Mouse (Mus musculus): ENCODE data around the gene Galnt17. TPM values are rescaled to one million over a fixed set of nuclear protein-coding genes. Genes with fewer than 3 reads are reported as not detected.

The Galnt17 gene
- total and polyA plus RNA-seq, 2 experiments from 2014 or later = 4.8 to 16.7 TPM

GRCm38 (mm10) chr5:130858148-130858547 is 450.1 kb downstream of the Galnt17 start:
- H3K4me2 ChIP-seq (ENCODE audit: low read depth, low read length, poor library complexity, severe bottlenecking) = no peak overlapping the region
- H3K27ac ChIP-seq (ENCODE audit: low read depth, low read length) = no peak overlapping the region
- DNase-seq (ENCODE audit: low spot score) = peak; percentile 72
- H3K4me3 ChIP-seq (ENCODE audit: low read depth, low read length) = no peak overlapping the region
- ATAC-seq (ENCODE audit: low FRiP score) = no peak
- no peaks in the 10 kb centered on the region for H3K9me3 ChIP-seq (ENCODE audit: low read length)
- peak; percentile 95 for TF ChIP-seq CTCF (IDR thresholded peaks at IDR 0.05)
- H3K36me3 ChIP-seq (ENCODE audit: insufficient read depth, low read length) = no peaks in the 10 kb centered on the region
- whole genome bisulfite sequencing = 31% methylated on average over 8 of the region's 8 CpGs
- H3K4me1 ChIP-seq (ENCODE audit: insufficient read depth, low read length) = no peaks in the 10 kb centered on the region
- no peaks in the 10 kb centered on the region for H3K27me3 ChIP-seq (ENCODE audit: insufficient read depth, low read length)
- H3K9ac ChIP-seq (replicated peaks; ENCODE audit: low read length, poor library complexity, severe bottlenecking) = no peak overlapping the region

- Histone ChIP-seq H3K27me3 (ENCODE audit: insufficient read depth, low read length) (no peaks in the 10 kb centered on the region), H3K36me3 (ENCODE audit: insufficient read depth, low read length) (no peaks in the 10 kb centered on the region), H3K27ac (ENCODE audit: low read depth, low read length) (no peak overlapping the region), H3K4me1 (ENCODE audit: insufficient read depth, low read length) (no peaks in the 10 kb centered on the region), H3K9ac (replicated peaks; ENCODE audit: low read length, poor library complexity, severe bottlenecking) (no peak overlapping the region), H3K9me3 (ENCODE audit: low read length) (no peaks in the 10 kb centered on the region), H3K4me3 (ENCODE audit: low read depth, low read length) (no peak overlapping the region), H3K4me2 (ENCODE audit: low read depth, low read length, poor library complexity, severe bottlenecking) (no peak overlapping the region)
- ATAC-seq (ENCODE audit: low FRiP score) (no peak), DNase-seq (ENCODE audit: low spot score) (no peak)
- 85% methylated on average over 7 of the region's 7 CpGs for WGBS
- no peak for TF ChIP-seq CTCF (IDR thresholded peaks at IDR 0.05)
Observed at GRCm38 (mm10) chr5:130854430-130854829, 453.9 kb downstream of the Galnt17 start.

- ATAC-seq (ENCODE audit: low FRiP score) = no peak
- TF ChIP-seq CTCF (IDR thresholded peaks at IDR 0.05) = peak; percentile 100
- DNase-seq (ENCODE audit: low spot score) = peak; percentile 89
- no peaks in the 10 kb centered on the region for H3K36me3 ChIP-seq (ENCODE audit: insufficient read depth, low read length)
- no peaks in the 10 kb centered on the region for H3K4me1 ChIP-seq (ENCODE audit: insufficient read depth, low read length)
- H3K27me3 ChIP-seq (ENCODE audit: insufficient read depth, low read length) = no peaks in the 10 kb centered on the region
- H3K4me3 ChIP-seq (ENCODE audit: low read depth, low read length) = no peak overlapping the region
- H3K9ac ChIP-seq (replicated peaks; ENCODE audit: low read length, poor library complexity, severe bottlenecking) = no peak overlapping the region
- 2% methylated on average over 10 of the region's 10 CpGs for whole genome bisulfite sequencing
- H3K27ac ChIP-seq (ENCODE audit: low read depth, low read length) = no peak overlapping the region
- H3K4me2 ChIP-seq (ENCODE audit: low read depth, low read length, poor library complexity, severe bottlenecking) = no peak overlapping the region
- no peaks in the 10 kb centered on the region for H3K9me3 ChIP-seq (ENCODE audit: low read length)
Observed at GRCm38 (mm10) chr5:130853371-130853770, 454.9 kb downstream of the Galnt17 start.

GRCm38 (mm10) chr5:130852182-130852581 is 456.1 kb downstream of the Galnt17 start:
- no peak for DNase-seq (ENCODE audit: low spot score)
- H3K4me3 ChIP-seq (ENCODE audit: low read depth, low read length) = no peak overlapping the region
- no peak for ATAC-seq (ENCODE audit: low FRiP score)
- no peaks in the 10 kb centered on the region for H3K27me3 ChIP-seq (ENCODE audit: insufficient read depth, low read length)
- WGBS = 14% methylated on average over 11 of the region's 11 CpGs
- no peaks in the 10 kb centered on the region for H3K9me3 ChIP-seq (ENCODE audit: low read length)
- H3K9ac ChIP-seq (replicated peaks; ENCODE audit: low read length, poor library complexity, severe bottlenecking) = no peak overlapping the region
- H3K4me2 ChIP-seq (ENCODE audit: low read depth, low read length, poor library complexity, severe bottlenecking) = 0 out of 2 replicates have a peak overlapping the region, but pooled peaks have one; percentile 6
- no peak overlapping the region for H3K27ac ChIP-seq (ENCODE audit: low read depth, low read length)
- no peaks in the 10 kb centered on the region for H3K36me3 ChIP-seq (ENCODE audit: insufficient read depth, low read length)
- TF ChIP-seq CTCF (IDR thresholded peaks at IDR 0.05) = no peak
- H3K4me1 ChIP-seq (ENCODE audit: insufficient read depth, low read length) = no peaks in the 10 kb centered on the region

- Histone ChIP-seq H3K9ac (replicated peaks; ENCODE audit: low read length, poor library complexity, severe bottlenecking) (no peak overlapping the region), H3K27me3 (ENCODE audit: insufficient read depth, low read length) (no peaks in the 10 kb centered on the region), H3K9me3 (ENCODE audit: low read length) (no peaks in the 10 kb centered on the region), H3K36me3 (ENCODE audit: insufficient read depth, low read length) (no peaks in the 10 kb centered on the region), H3K4me3 (ENCODE audit: low read depth, low read length) (no peak overlapping the region), H3K27ac (ENCODE audit: low read depth, low read length) (no peak overlapping the region), H3K4me1 (ENCODE audit: insufficient read depth, low read length) (no peaks in the 10 kb centered on the region), H3K4me2 (ENCODE audit: low read depth, low read length, poor library complexity, severe bottlenecking) (no peak overlapping the region)
- no peak for TF ChIP-seq CTCF (IDR thresholded peaks at IDR 0.05)
- 70% methylated on average over 4 of the region's 4 CpGs for WGBS
- no peak for ATAC-seq (ENCODE audit: low FRiP score)
- no peak for DNase-seq (ENCODE audit: low spot score)
Observed at GRCm38 (mm10) chr5:130849610-130850009, 458.7 kb downstream of the Galnt17 start.

- Histone ChIP-seq H3K4me2 (ENCODE audit: low read depth, low read length, poor library complexity, severe bottlenecking) (no peak overlapping the region), H3K9me3 (ENCODE audit: low read length) (no peaks in the 10 kb centered on the region), H3K27me3 (ENCODE audit: insufficient read depth, low read length) (no peaks in the 10 kb centered on the region), H3K9ac (replicated peaks; ENCODE audit: low read length, poor library complexity, severe bottlenecking) (no peak overlapping the region), H3K4me1 (ENCODE audit: insufficient read depth, low read length) (no peaks in the 10 kb centered on the region), H3K36me3 (ENCODE audit: insufficient read depth, low read length) (no peaks in the 10 kb centered on the region), H3K27ac (ENCODE audit: low read depth, low read length) (no peak overlapping the region), H3K4me3 (ENCODE audit: low read depth, low read length) (no peak overlapping the region)
- TF ChIP-seq CTCF (IDR thresholded peaks at IDR 0.05) = no peak
- DNase-seq (ENCODE audit: low spot score) (no peak), ATAC-seq (ENCODE audit: low FRiP score) (no peak)
- WGBS = 93% methylated on average over 6 of the region's 6 CpGs
Observed at GRCm38 (mm10) chr5:130848562-130848961, 459.7 kb downstream of the Galnt17 start.
